Mouse (Mus musculus) neural tube, embryonic 15.5 days (tissue): Measurements from ENCODE around the gene H2al2a. TPM values are rescaled to one million over a fixed set of nuclear protein-coding genes. Genes with fewer than 3 reads are reported as not detected.
"Not testable (repeated sequence)": the region's sequence is repeated elsewhere in the genome, so short reads cannot be mapped to it uniquely, and the experiment has no call there.

Experiments
- ATAC-seq: fragments of 200-750 bp; cut with Nextera tagmentation; 2 replicates; pipeline ENCODE4 v1.8.0; 2017; ENCODE audit warnings: mild to moderate bottlenecking, moderate TSS enrichment, moderate library complexity; ENCODE audit not compliant: low FRiP score
- H3K27ac ChIP-seq: fragments of 300-500 bp; sonication (generic); replicated peaks from 2 replicates; pipeline ENCODE4 v1.5.1; 2015; ENCODE audit warnings: mild to moderate bottlenecking, inconsistent platforms
- H3K27me3 ChIP-seq: fragments of 300-500 bp; sonication (generic); replicated peaks from 2 replicates; pipeline ENCODE4 v1.6.1; 2015; ENCODE audit warnings: inconsistent platforms
- H3K36me3 ChIP-seq: fragments of 300-500 bp; sonication (generic); 2 replicates; pipeline ENCODE4 v1.6.1; 2015; ENCODE audit warnings: inconsistent platforms
- H3K4me1 ChIP-seq: fragments of 300-500 bp; sonication (generic); 2 replicates; pipeline ENCODE4 v1.6.1; 2015; ENCODE audit warnings: inconsistent platforms
- H3K4me2 ChIP-seq: fragments of 300-500 bp; sonication (generic); 2 replicates; pipeline ENCODE4 v1.6.1; 2015; ENCODE audit warnings: inconsistent platforms, mild to moderate bottlenecking, moderate library complexity
- H3K4me3 ChIP-seq: fragments of 300-500 bp; sonication (generic); replicated peaks from 2 replicates; pipeline ENCODE4 v1.5.1; 2015; ENCODE audit warnings: mild to moderate bottlenecking, inconsistent platforms
- H3K9ac ChIP-seq: fragments of 300-500 bp; sonication (generic); replicated peaks from 2 replicates; pipeline ENCODE4 v1.6.1; 2015; ENCODE audit warnings: mild to moderate bottlenecking, inconsistent platforms
- H3K9me3 ChIP-seq: fragments of 300-500 bp; sonication (generic); replicated peaks from 2 replicates; pipeline ENCODE4 v1.6.1; 2016; ENCODE audit warnings: inconsistent platforms
- WGBS: fragments of 180-500 bp; shearing (Covaris S2); methylation state at CpG from one replicate; pipeline ENCODE4 v1.1.7; 2015; ENCODE audit warnings: mixed read lengths; 5-methylcytosine and 5-hydroxymethylcytosine counted together
- polyA plus RNA-seq: library from polyadenylated mRNA; unstranded; fragments of >200 nt; fragmentation: Nextera tagmentation; extraction: Ambion mirVana; gene quantifications from 2 replicates; pipeline ENCODE4 v1.2.1, GENCODE M21; 2015

The H2al2a gene
- polyA plus RNA-seq, 1 experiment from 2014 or later, result not detected

DNA sequence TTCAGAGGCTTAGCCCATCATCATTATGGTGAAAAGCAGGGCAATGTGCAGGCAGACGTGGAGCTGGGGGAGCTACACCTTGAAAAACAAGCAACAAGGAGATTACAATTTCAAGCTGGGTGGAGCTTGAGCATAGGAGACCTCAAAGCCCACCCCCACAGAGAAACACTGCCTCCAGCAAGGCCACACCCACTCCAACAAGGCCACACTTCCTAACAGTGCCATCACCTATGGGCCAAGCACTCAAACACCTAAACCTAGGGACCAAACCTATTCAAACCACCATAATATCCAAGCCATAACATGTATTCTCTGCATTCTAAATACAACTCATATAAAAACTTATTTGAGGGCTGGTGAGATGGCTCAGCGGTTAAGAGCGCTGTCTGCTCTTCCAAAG lies 5.5 kb upstream of the H2al2a start:
- Histone ChIP-seq H3K36me3 (no peaks in the 10 kb centered on the region), H3K4me3 (no peak overlapping the region), H3K4me1 (no peaks in the 10 kb centered on the region), H3K9ac (no peak overlapping the region), H3K9me3 (no peaks in the 10 kb centered on the region), H3K4me2 (no peak overlapping the region), H3K27me3 (no peaks in the 10 kb centered on the region), H3K27ac (no peak overlapping the region)
- 97% methylated on average over 3 of the region's 3 CpGs for WGBS
- no peak for ATAC-seq

DNA sequence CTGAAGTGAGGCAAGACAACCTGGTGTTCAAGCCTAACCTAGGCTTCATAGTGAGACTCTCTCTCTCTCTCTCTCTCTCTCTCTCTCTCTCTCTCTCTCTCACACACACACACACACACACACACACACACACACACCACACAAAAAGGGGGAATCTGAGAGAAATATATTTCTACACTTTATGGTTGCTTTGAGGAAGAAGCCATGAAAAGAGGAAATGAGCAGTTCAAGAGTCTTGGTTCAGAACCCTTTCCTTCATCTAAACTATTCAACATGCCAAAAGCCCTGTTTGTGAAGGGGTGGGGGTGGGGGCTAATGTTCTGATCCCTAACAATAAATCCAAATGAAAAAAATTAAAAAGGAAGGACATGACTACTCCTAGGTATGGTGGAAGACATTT lies 7.2 kb downstream of the H2al2a start:
- Histone ChIP-seq H3K9me3 (no peaks in the 10 kb centered on the region; the same call in 1 of the 2 replicates), H3K27me3 (no peaks in the 10 kb centered on the region), H3K4me2 (no peak overlapping the region), H3K36me3 (no peaks in the 10 kb centered on the region), H3K4me1 (0 out of 2 replicates have a peak, but pooled peaks cover under 1% of the 10 kb centered on the region), H3K27ac (no peak overlapping the region), H3K9ac (no peak overlapping the region), H3K4me3 (no peak overlapping the region)
- ATAC-seq, result no peak

DNA sequence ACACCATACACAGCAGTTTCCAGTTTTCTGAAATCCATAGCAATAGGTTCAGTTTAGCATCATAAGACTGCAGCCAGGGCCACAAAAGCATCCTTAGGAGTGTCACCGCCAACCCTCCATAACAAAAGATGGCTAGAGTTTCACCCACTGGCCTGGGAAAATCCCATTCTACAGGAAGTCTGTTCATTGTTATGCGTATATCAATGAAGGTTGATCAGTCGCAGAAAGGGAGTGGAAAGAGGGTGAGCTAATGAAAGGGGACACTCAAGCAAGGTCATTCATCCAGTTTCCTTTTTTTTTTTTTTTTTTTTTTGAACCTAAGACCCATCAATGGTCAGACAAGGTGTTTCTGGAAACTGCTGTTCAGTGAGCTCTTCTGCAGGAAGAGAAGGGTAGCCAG lies 7.6 kb downstream of the H2al2a start:
- Histone ChIP-seq H3K4me3 (no peak overlapping the region), H3K9me3 (no peaks in the 10 kb centered on the region; the same call in 1 of the 2 replicates), H3K9ac (no peak overlapping the region), H3K4me2 (no peak overlapping the region), H3K36me3 (no peaks in the 10 kb centered on the region), H3K4me1 (no peaks in the 10 kb centered on the region), H3K27ac (no peak overlapping the region), H3K27me3 (no peaks in the 10 kb centered on the region)
- WGBS, result 55% methylated on average over 3 of the region's 3 CpGs
- no peak for ATAC-seq

DNA sequence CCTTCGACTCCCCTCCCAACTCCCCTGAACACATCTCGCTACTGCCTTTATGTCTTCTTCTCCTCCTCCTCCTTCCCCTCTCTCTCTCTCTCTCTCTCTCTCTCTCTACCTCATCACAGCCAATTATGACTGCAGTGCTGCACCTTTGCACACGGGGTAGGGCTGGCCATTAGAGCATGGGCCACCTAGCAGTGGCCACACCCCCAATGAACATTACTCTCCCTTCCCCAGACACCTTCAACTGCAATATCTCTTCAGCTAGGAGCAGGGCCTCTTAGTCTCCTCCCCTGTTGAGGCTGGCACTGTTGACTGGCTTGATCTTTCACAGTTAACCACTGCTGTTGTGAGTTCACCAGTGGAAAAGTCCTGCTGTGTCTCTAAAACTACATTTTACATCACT lies 10.1 kb downstream of the H2al2a start:
- 84% methylated on average over 3 of the region's 3 CpGs for WGBS
- Histone ChIP-seq H3K27me3 (no peaks in the 10 kb centered on the region), H3K36me3 (no peaks in the 10 kb centered on the region), H3K4me2 (no peak overlapping the region), H3K4me1 (no peaks in the 10 kb centered on the region), H3K4me3 (no peak overlapping the region), H3K27ac (no peak overlapping the region), H3K9ac (no peak overlapping the region), H3K9me3 (no peaks in the 10 kb centered on the region; the same call in 1 of the 2 replicates)
- ATAC-seq, result no peak

DNA sequence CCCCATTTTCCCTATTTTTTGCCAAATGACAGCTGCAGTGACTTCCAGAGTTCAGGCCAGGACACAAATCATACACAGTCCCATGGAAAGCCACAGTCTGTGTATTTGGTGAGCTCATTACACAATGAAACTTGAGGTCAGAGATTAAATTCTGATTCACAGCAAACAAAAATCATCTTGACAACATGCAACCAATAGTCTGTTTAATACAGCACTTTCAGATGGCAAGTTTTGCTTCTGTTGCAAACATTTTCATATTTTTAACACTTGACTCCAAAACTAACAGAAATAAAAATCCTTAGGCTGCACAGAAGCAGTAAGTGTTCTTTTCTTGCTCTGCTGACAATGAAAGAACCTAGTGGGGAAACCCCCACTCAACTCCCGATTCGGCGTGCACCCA lies 12.0 kb downstream of the H2al2a start:
- no peak overlapping the region for H3K4me2 ChIP-seq
- no peak overlapping the region for H3K27ac ChIP-seq
- H3K4me3 ChIP-seq, result no peak overlapping the region
- H3K27me3 ChIP-seq, result no peaks in the 10 kb centered on the region
- no peaks in the 10 kb centered on the region for H3K4me1 ChIP-seq
- no peak overlapping the region for H3K9ac ChIP-seq
- ATAC-seq, result no peak
- no peaks in the 10 kb centered on the region for H3K36me3 ChIP-seq
- no peaks in the 10 kb centered on the region; the same call in 1 of the 2 replicates for H3K9me3 ChIP-seq
- WGBS, result 97% methylated on average over 3 of the region's 3 CpGs

DNA sequence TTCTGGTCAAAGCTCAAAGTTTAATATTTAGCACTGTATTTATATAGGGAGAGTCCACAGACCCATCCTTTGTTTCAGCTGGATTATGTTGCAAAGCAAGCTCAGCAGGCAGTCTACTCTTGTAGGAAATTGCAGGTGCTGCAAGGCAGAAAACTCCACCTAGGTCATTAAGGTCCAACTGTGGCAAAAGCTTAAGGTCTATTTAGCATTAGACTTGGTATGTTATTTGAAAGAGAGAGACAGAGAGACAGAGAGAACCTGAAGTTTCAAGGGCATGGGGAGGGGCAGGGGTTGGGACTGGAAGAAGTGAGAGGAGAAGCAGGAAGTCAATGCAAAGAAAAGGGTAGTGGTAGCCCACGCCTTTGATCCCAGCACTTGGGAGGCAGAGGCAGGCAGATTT lies 14.0 kb downstream of the H2al2a start:
- Histone ChIP-seq H3K4me3 (no peak overlapping the region), H3K27me3 (no peaks in the 10 kb centered on the region), H3K4me1 (no peaks in the 10 kb centered on the region), H3K36me3 (no peaks in the 10 kb centered on the region), H3K27ac (no peak overlapping the region), H3K4me2 (no peak overlapping the region), H3K9me3 (no peaks in the 10 kb centered on the region; the same call in 1 of the 2 replicates), H3K9ac (no peak overlapping the region)
- 100% methylated on average over 1 of the region's 1 CpGs for WGBS
- ATAC-seq, result no peak

DNA sequence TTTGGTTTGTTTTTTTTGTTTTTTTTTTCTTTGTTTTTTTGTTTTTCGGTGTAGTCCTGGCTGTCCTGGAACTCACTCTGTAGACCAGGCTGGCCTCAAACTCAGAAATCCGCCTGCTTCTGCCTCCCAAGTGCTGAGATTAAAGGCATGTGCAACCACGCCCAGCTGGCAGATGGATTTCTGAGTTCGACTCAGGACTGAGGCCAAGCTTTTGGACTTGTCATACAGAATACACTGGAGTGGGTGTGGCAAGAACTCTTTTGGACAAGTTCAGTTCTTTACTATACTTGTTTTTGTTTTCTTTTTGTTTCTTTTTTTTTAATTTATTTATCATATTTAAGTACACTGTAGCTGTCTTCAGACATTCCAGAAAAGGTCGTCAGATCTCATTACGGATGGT lies 18.1 kb downstream of the H2al2a start:
- Histone ChIP-seq H3K9me3 (no peaks in the 10 kb centered on the region), H3K9ac (no peak overlapping the region), H3K4me3 (no peak overlapping the region), H3K27ac (no peak overlapping the region), H3K4me1 (no peaks in the 10 kb centered on the region), H3K27me3 (no peaks in the 10 kb centered on the region), H3K4me2 (no peak overlapping the region), H3K36me3 (no peaks in the 10 kb centered on the region)
- WGBS, result 92% methylated on average over 6 of the region's 6 CpGs
- ATAC-seq, result no peak

DNA sequence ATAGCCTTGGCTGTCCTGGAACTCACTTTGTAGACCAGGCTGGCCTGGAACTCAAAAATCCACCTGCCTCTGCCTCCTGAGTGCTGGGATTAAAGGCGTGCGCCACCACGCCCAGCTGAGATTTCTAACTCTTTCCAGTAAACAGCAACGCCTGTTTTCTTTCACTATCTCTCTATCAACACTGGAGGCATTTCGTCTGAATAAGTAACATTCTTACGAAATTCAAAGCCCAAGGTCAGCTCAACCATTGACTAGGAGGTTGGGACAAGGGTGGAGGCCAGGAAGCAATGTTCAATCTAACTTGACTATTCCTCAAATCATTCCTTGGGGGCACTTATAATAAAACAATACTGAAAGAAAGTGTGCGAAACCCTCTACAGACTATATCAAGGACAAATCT lies 18.5 kb downstream of the H2al2a start:
- not testable (repeated sequence) for H3K27me3 ChIP-seq, H3K36me3 ChIP-seq, ATAC-seq, H3K4me1 ChIP-seq, H3K4me3 ChIP-seq, H3K4me2 ChIP-seq, H3K27ac ChIP-seq, H3K9me3 ChIP-seq, H3K9ac ChIP-seq
- WGBS, result 97% methylated on average over 7 of the region's 7 CpGs

DNA sequence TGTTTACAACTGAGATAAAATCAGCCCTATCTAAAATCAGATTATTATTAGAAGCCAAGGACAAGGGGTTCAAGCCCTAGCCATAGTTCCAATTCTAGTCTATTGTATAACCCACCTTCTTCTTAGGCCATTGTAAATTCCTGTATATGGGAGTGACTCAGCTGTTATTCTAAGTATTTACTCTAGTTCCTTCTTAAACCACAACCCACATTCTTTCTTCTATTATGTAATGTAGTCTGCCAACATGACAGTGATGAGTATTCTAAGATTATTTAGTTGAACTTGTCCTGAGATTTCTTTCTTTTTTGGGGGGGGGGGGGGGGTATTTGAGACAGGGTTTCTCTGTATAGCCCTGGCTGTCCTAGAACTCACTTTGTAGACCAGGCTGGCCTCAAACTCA lies 19.1 kb downstream of the H2al2a start:
- H3K36me3 ChIP-seq, H3K27ac ChIP-seq, ATAC-seq, H3K27me3 ChIP-seq, H3K4me3 ChIP-seq, H3K4me2 ChIP-seq, H3K9me3 ChIP-seq, H3K4me1 ChIP-seq, H3K9ac ChIP-seq: not testable (repeated sequence)

DNA sequence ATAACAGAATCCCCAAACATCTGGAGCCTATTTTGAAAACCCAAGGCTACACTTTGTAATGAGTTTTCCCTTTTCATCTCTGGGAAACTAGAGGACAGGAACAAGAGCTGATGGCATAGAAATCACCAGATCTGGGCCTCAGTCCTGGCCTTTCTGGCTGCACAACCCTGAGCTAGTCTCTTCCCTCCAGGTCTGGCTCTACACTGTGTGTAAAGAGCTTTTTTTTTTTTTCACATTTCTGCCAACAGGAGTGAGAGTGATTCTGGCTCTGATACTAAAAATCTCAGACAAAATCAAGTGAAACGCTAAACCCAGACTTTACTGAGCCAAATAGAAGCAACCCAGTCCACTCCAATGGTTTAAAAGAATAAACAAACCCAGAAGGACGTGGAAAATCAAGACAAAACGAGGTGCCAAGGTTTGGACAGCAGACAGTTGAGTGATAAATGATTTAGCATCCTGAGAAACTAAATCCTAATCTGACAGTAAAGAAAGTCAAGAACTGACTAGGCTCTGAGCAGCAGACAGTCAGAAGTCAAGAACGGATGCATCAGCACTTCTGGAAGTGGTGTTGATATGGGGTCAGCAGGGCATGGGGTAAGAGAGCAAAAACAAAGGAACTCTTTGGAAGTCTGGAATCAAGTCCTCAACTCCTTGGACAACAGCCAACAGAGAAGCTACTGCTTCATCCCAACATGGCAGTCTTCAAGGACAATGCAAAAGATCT lies 21.0 kb downstream of the H2al2a start:
- Histone ChIP-seq H3K9ac (no peak overlapping the region), H3K27me3 (no peaks in the 10 kb centered on the region), H3K27ac (no peak overlapping the region), H3K36me3 (no peaks in the 10 kb centered on the region), H3K4me2 (no peak overlapping the region), H3K4me3 (no peak overlapping the region), H3K9me3 (no peaks in the 10 kb centered on the region), H3K4me1 (no peaks in the 10 kb centered on the region)
- ATAC-seq, result no peak
- 69% methylated on average over 4 of the region's 4 CpGs for WGBS

DNA sequence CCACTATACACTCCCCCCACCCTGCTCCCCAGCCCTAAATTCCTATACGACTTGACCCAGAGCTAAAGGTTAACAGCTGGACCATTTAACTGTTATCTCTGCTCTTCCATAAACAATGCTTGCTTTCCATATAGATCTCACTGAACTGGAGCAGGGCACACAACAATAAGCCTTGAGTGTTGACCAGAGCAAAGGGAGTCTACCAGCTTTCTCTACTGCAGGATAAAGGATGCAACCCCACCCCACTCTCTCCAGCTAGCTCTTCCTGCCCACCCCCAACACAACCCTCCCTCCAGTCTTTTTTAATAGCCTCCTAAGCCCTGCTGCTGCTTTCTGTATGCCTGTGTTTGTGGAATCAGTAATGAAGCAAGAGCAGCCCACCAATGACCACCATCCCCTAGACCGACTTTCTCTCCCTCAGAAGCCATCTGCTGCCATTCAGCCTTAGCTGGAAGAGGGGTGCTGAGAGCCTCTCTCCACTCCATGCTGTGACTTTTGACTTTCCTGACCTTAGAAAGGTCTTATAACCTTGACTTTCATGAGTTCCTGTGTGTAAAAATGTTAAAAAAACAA lies 22.8 kb downstream of the H2al2a start:
- WGBS, result 47% methylated on average over 2 of the region's 2 CpGs
- no peak for ATAC-seq

DNA sequence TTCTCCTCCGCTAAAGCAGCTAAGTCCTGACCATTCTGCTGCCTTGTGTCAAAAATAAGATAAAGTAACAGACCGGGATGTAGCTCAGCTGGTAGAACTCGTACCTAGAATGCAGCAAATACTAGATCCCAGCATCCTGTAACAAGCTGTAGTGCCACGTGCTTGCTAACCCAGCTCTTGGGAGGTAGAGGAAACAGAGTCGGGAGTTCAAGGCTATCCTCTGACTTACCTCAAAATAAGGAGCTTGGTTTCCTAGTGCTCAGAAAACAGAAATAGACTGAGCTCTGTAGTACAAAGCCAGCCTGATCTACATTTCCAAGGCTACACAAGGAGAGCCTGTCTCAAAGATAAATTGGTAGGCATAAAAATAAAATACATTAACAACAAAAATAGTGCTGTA lies 23.5 kb downstream of the H2al2a start:
- Histone ChIP-seq H3K9ac (no peak overlapping the region), H3K27ac (no peak overlapping the region), H3K4me1 (no peaks in the 10 kb centered on the region), H3K27me3 (no peaks in the 10 kb centered on the region), H3K36me3 (no peaks in the 10 kb centered on the region), H3K4me2 (no peak overlapping the region), H3K9me3 (no peaks in the 10 kb centered on the region), H3K4me3 (no peak overlapping the region)
- no peak for ATAC-seq
- WGBS, result 90% methylated on average over 5 of the region's 5 CpGs

More for the DNA sequence above, 22.8 kb downstream of the H2al2a start:
- Histone ChIP-seq H3K36me3 (no peaks in the 10 kb centered on the region), H3K27me3 (no peaks in the 10 kb centered on the region), H3K27ac (no peak overlapping the region), H3K4me3 (no peak overlapping the region), H3K9me3 (no peaks in the 10 kb centered on the region), H3K4me2 (no peak overlapping the region), H3K9ac (no peak overlapping the region), H3K4me1 (no peaks in the 10 kb centered on the region)
